Mouse (Mus musculus) CH12.LX (cell line): ENCODE data around the gene Pik3r2. TPM values are rescaled to one million over a fixed set of nuclear protein-coding genes. Genes with fewer than 3 reads are reported as not detected.

Experiments
- DNase-seq: peaks from one replicate; pipeline ENCODE4 v3.0.0-alpha.2; 2013; ENCODE audit errors: extremely low read depth
- H3K27ac ChIP-seq: 2 replicates; pipeline ENCODE4 v1.5.1; 2012; ENCODE audit warnings: low read depth, mild to moderate bottlenecking, control low read depth, moderate library complexity; ENCODE audit not compliant: insufficient read depth
- H3K27me3 ChIP-seq: replicated peaks from 2 replicates; pipeline ENCODE3; 2012; ENCODE audit warnings: inconsistent platforms
- H3K36me3 ChIP-seq, 2 experiments: replicated peaks in 1 of 2; 2 replicates each; pipeline versions ENCODE3 to v1.6.1; 2012; ENCODE audit warnings: inconsistent platforms in 1 of 2, low read length in 1 of 2, mild to moderate bottlenecking in 1 of 2, mixed read lengths in 1 of 2, moderate library complexity in 1 of 2; ENCODE audit not compliant: control insufficient read depth in 1 of 2, insufficient read depth in 1 of 2
- H3K4me1 ChIP-seq, 2 experiments: 2 replicates each; pipeline ENCODE4 v1.6.1; 2012; ENCODE audit warnings: inconsistent platforms in 1 of 2, moderate library complexity in 1 of 2; ENCODE audit not compliant: insufficient read depth in 2 of 2, control insufficient read depth in 1 of 2
- H3K4me2 ChIP-seq: 2 replicates; pipeline ENCODE4 v1.6.1; 2012; ENCODE audit warnings: low read depth, mild to moderate bottlenecking, control low read depth; ENCODE audit not compliant: poor library complexity, insufficient read depth, severe bottlenecking
- H3K4me3 ChIP-seq, 3 experiments: fragments of 150-350 bp in 1 of 3; sonication (generic) in 1 of 3; replicated peaks in 1 of 3; 2 replicates each; pipeline versions ENCODE3 to v1.5.1; 2011 to 2012; ENCODE audit warnings: low read depth in 2 of 3, low read length in 2 of 3, mild to moderate bottlenecking in 2 of 3, moderate library complexity in 2 of 3, control low read depth in 1 of 3, improper control_type of control experiment in 1 of 3, inconsistent platforms in 1 of 3, mixed read lengths in 1 of 3; ENCODE audit not compliant: poor library complexity in 1 of 3
- H3K79me2 ChIP-seq: replicated peaks from 2 replicates; pipeline ENCODE4 v1.6.1; 2012; ENCODE audit warnings: mild to moderate bottlenecking, moderate library complexity; ENCODE audit not compliant: control insufficient read depth, poor library complexity, insufficient read depth, severe bottlenecking; ENCODE audit errors: extremely low read depth
- H3K9ac ChIP-seq: 2 replicates; pipeline ENCODE4 v1.6.1; 2012; ENCODE audit warnings: low read depth, mild to moderate bottlenecking, control low read depth, moderate library complexity; ENCODE audit not compliant: insufficient read depth
- H3K9me3 ChIP-seq: replicated peaks from 2 replicates; pipeline ENCODE3; 2012; ENCODE audit warnings: low read length, inconsistent platforms, mixed read lengths
- BHLHE40 ChIP-seq: IDR thresholded peaks from 2 replicates; pipeline ENCODE4 v1.6.1; 2011; ENCODE audit warnings: mild to moderate bottlenecking, low read depth, low read length, improper control_type of control experiment
- CHD1 ChIP-seq: IDR thresholded peaks from 2 replicates; pipeline ENCODE4 v1.6.1; 2012; ENCODE audit warnings: low read depth, low read length, improper control_type of control experiment, inconsistent platforms
- CHD2 ChIP-seq: IDR thresholded peaks from 2 replicates; pipeline ENCODE4 v1.6.1; 2011; ENCODE audit warnings: low read length, improper control_type of control experiment
- CTCF ChIP-seq, 2 experiments: IDR thresholded peaks in 1 of 2; conservative IDR thresholded peaks in 1 of 2; 2 replicates each; pipeline ENCODE4 v1.5.1; 2011 to 2012; ENCODE audit warnings: low read depth in 2 of 2, low read length in 2 of 2, improper control_type of control experiment in 1 of 2, inconsistent platforms in 1 of 2, mild to moderate bottlenecking in 1 of 2, moderate library complexity in 1 of 2
- E2F4 ChIP-seq: IDR thresholded peaks from 2 replicates; pipeline ENCODE4 v1.6.1; 2011; ENCODE audit warnings: low read depth, low read length, improper control_type of control experiment; ENCODE audit not compliant: insufficient replicate concordance
- ELF1 ChIP-seq: IDR thresholded peaks from 2 replicates; pipeline ENCODE4 v1.6.1; 2014; ENCODE audit warnings: low read depth, mild to moderate bottlenecking, inconsistent platforms, low read length, improper control_type of control experiment
- EP300 ChIP-seq: IDR thresholded peaks from 2 replicates; pipeline ENCODE4 v1.6.1; 2011; ENCODE audit warnings: low read length, improper control_type of control experiment
- ETS1 ChIP-seq: conservative IDR thresholded peaks from 2 replicates; pipeline ENCODE4 v1.6.1; 2012; ENCODE audit warnings: low read depth, mild to moderate bottlenecking, inconsistent platforms, low read length, improper control_type of control experiment, moderate library complexity
- GABPA ChIP-seq: IDR thresholded peaks from 2 replicates; pipeline ENCODE4 v1.6.1; 2012; ENCODE audit warnings: low read depth, low read length, improper control_type of control experiment, inconsistent platforms; ENCODE audit not compliant: insufficient replicate concordance
- HCFC1 ChIP-seq: IDR thresholded peaks from 2 replicates; pipeline ENCODE4 v1.6.1; 2012; ENCODE audit warnings: low read depth, mild to moderate bottlenecking, inconsistent platforms, low read length, improper control_type of control experiment
- IRF4 ChIP-seq: IDR thresholded peaks from 2 replicates; pipeline ENCODE4 v1.6.1; 2014; ENCODE audit warnings: low read depth, mild to moderate bottlenecking, inconsistent platforms, low read length, improper control_type of control experiment
- JUN ChIP-seq: IDR thresholded peaks from 2 replicates; pipeline ENCODE4 v1.6.1; 2011; ENCODE audit warnings: low read depth, mild to moderate bottlenecking, low read length, improper control_type of control experiment, moderate library complexity; ENCODE audit not compliant: insufficient read depth
- JUND ChIP-seq: conservative IDR thresholded peaks from 2 replicates; pipeline ENCODE4 v1.6.1; 2011; ENCODE audit warnings: low read depth, low read length, improper control_type of control experiment
- KAT2A ChIP-seq: IDR thresholded peaks from 2 replicates; pipeline ENCODE4 v1.6.1; 2012; ENCODE audit warnings: low read length, improper control_type of control experiment, inconsistent platforms; ENCODE audit not compliant: insufficient replicate concordance
- MAFK ChIP-seq: IDR thresholded peaks from 2 replicates; pipeline ENCODE4 v1.6.1; 2011; ENCODE audit warnings: low read length, improper control_type of control experiment; ENCODE audit not compliant: insufficient replicate concordance
- MAX ChIP-seq: IDR thresholded peaks from 2 replicates; pipeline ENCODE4 v1.6.1; 2011; ENCODE audit warnings: low read length, improper control_type of control experiment
- MAZ ChIP-seq: IDR thresholded peaks from 2 replicates; pipeline ENCODE4 v1.6.1; 2012; ENCODE audit warnings: low read depth, mild to moderate bottlenecking, inconsistent platforms, low read length, improper control_type of control experiment, moderate library complexity
- MEF2A ChIP-seq: IDR thresholded peaks from 2 replicates; pipeline ENCODE4 v1.6.1; 2014; ENCODE audit warnings: low read depth, mild to moderate bottlenecking, inconsistent platforms, low read length, improper control_type of control experiment, borderline replicate concordance
- MXI1 ChIP-seq: IDR thresholded peaks from 2 replicates; pipeline ENCODE4 v1.6.1; 2011; ENCODE audit warnings: mild to moderate bottlenecking, low read depth, low read length, improper control_type of control experiment
- MYC ChIP-seq: IDR thresholded peaks from 2 replicates; pipeline ENCODE4 v1.6.1; 2011; ENCODE audit warnings: low read depth, mild to moderate bottlenecking, improper control_type of control experiment, low read length
- NRF1 ChIP-seq: IDR thresholded peaks from 2 replicates; pipeline ENCODE4 v1.6.1; 2014; ENCODE audit warnings: low read depth, mild to moderate bottlenecking, inconsistent platforms, low read length, improper control_type of control experiment, moderate library complexity
- PAX5 ChIP-seq: IDR thresholded peaks from 2 replicates; pipeline ENCODE4 v1.6.1; 2012; ENCODE audit warnings: low read length, inconsistent platforms, mixed read lengths
- POLR2A ChIP-seq: IDR thresholded peaks from 2 replicates; pipeline ENCODE4 v1.6.1; 2011; ENCODE audit warnings: low read depth, mild to moderate bottlenecking, improper control_type of control experiment, low read length
- RAD21 ChIP-seq: IDR thresholded peaks from 2 replicates; pipeline ENCODE4 v1.6.1; 2011; ENCODE audit warnings: low read depth, mild to moderate bottlenecking, low read length, improper control_type of control experiment, moderate library complexity
- RCOR1 ChIP-seq: conservative IDR thresholded peaks from 2 replicates; pipeline ENCODE4 v1.6.1; 2012; ENCODE audit warnings: low read depth, mild to moderate bottlenecking, inconsistent platforms, low read length, improper control_type of control experiment
- SIN3A ChIP-seq: IDR thresholded peaks from 2 replicates; pipeline ENCODE4 v1.6.1; 2012; ENCODE audit warnings: low read length, improper control_type of control experiment, inconsistent platforms
- SMC3 ChIP-seq: IDR thresholded peaks from 2 replicates; pipeline ENCODE4 v1.6.1; 2011; ENCODE audit warnings: low read depth, low read length, improper control_type of control experiment
- TBP ChIP-seq: conservative IDR thresholded peaks from 2 replicates; pipeline ENCODE4 v1.6.1; 2011; ENCODE audit warnings: low read depth, low read length, improper control_type of control experiment
- TCF12 ChIP-seq: IDR thresholded peaks from 2 replicates; pipeline ENCODE4 v1.6.1; 2014; ENCODE audit warnings: low read depth, mild to moderate bottlenecking, inconsistent platforms, low read length, improper control_type of control experiment
- UBTF ChIP-seq: IDR thresholded peaks from 2 replicates; pipeline ENCODE4 v1.6.1; 2012; ENCODE audit warnings: low read depth, mild to moderate bottlenecking, inconsistent platforms, low read length, improper control_type of control experiment, moderate library complexity
- USF1 ChIP-seq: IDR thresholded peaks from 2 replicates; pipeline ENCODE4 v1.6.1; 2014; ENCODE audit warnings: low read depth, mild to moderate bottlenecking, inconsistent platforms, low read length, improper control_type of control experiment
- USF2 ChIP-seq: conservative IDR thresholded peaks from 2 replicates; pipeline ENCODE4 v1.6.1; 2011; ENCODE audit warnings: low read depth, low read length, improper control_type of control experiment
- ZKSCAN1 ChIP-seq: IDR thresholded peaks from 2 replicates; pipeline ENCODE4 v1.6.1; 2012; ENCODE audit warnings: low read depth, inconsistent platforms, low read length, improper control_type of control experiment, borderline replicate concordance
- ZMIZ1 ChIP-seq: IDR thresholded peaks from 2 replicates; pipeline ENCODE4 v1.6.1; 2012; ENCODE audit warnings: low read depth, mild to moderate bottlenecking, inconsistent platforms, low read length, improper control_type of control experiment
- ZNF384 ChIP-seq: IDR thresholded peaks from 2 replicates; pipeline ENCODE4 v1.6.1; 2012; ENCODE audit warnings: low read depth, low read length, improper control_type of control experiment, inconsistent platforms
- dilution Hi-C: fragments of 300-500 bp; cut with MboI; formaldehyde crosslinking; loops from 2 replicates; pipeline ENCODE4 v1.14.3; 2020; ENCODE audit warnings: low sequenced_read_pairs; ENCODE audit not compliant: extremely low pct_unique_long_range_greater_than_20kb, extremely low pct_ligation_motif_present
- in situ Hi-C: fragments of 300-500 bp; cut with MboI; formaldehyde crosslinking; loops from 3 replicates; pipeline ENCODE4 v1.14.3; 2019; ENCODE audit warnings: low sequenced_read_pairs, low pct_ligation_motif_present, low pct_unique_long_range_greater_than_20kb, mixed read lengths
- polyA plus RNA-seq: library from polyadenylated mRNA; unstranded; fragments of >175 nt; gene quantifications from 2 replicates; pipeline ENCODE4 v1.2.1, GENCODE M21; 2012; ENCODE audit warnings: low read depth; ENCODE audit not compliant: insufficient read length
- total RNA-seq, 2 experiments: library from RNA; depleted of rRNA; stranded (reverse); fragments of 300-350 nt in 1 of 2; fragments of >200 nt in 1 of 2; gene quantifications; 2 replicates each; pipeline ENCODE4 v1.2.3; 2012 to 2014

The Pik3r2 gene
- total and polyA plus RNA-seq, 3 experiments, result 13.8 to 45.9 (median 25.8) TPM

- dilution Hi-C loops, result no loop called here
- peak within 1 kb of the TSS; percentile 46 for H3K9ac ChIP-seq
Measured at GRCm38 (mm10) chr8:70808239-70808638, 31.7 kb upstream of the Pik3r2 start, which contains the start of gene Il12rb1. TSS of gene Il12rb1 (plus strand) at chr8:70808449.

GRCm38 (mm10) chr8:70807304-70807703, 30.8 kb upstream of the Pik3r2 start:
- no peak overlapping the region for H3K9ac ChIP-seq
- H3K79me2 ChIP-seq, result peaks cover 7% of the 10 kb centered on the region; the same call in 1 of the 2 replicates
- DNase-seq, result no peak
- peaks cover 10 to 20% of the 10 kb centered on the region in 2 experiments for H3K36me3 ChIP-seq
- no peak for TF ChIP-seq IRF4
- no peak for TF ChIP-seq UBTF
- no peak for TF ChIP-seq ZNF384
- TF ChIP-seq GABPA, result no peak
- peaks cover 1% of the 10 kb centered on the region for H3K27me3 ChIP-seq
- H3K27ac ChIP-seq, result peak overlapping the region; percentile 87
- dilution Hi-C loops, result no loop called here
- no peak overlapping the region for H3K4me2 ChIP-seq
- H3K9me3 ChIP-seq, result no peaks in the 10 kb centered on the region
- peaks cover 30 to 75% of the 10 kb centered on the region in 2 experiments for H3K4me1 ChIP-seq
- H3K4me3 ChIP-seq, result peak overlapping the region in 1 of 3 experiments; percentile 19
- in situ Hi-C loops, result no loop called here

More at GRCm38 (mm10) chr8:70808239-70808638, 31.7 kb upstream of the Pik3r2 start, which contains the start of gene Il12rb1:
- Histone ChIP-seq H3K27me3 (no peaks in the 10 kb centered on the region), H3K4me1 (peaks cover 30 to 70% of the 10 kb centered on the region in 2 experiments), H3K79me2 (peaks cover 7% of the 10 kb centered on the region; the same call in 1 of the 2 replicates), H3K4me2 (peak within 1 kb of the TSS; percentile 79), H3K4me3 (peak within 1 kb of the TSS; percentile 62 to 65 (median 63)), H3K36me3 (peaks cover 19 to 29% of the 10 kb centered on the region in 2 experiments), H3K27ac (peak within 1 kb of the TSS; percentile 87), H3K9me3 (no peaks in the 10 kb centered on the region)
- TF ChIP-seq MYC (peak; percentile 37; the same call in 1 of the 2 replicates), SIN3A (peak; percentile 57; the same call in 1 of the 2 replicates), IRF4 (peak; percentile 97), MXI1 (no peak), ELF1 (peak; percentile 44; the same call in 1 of the 2 replicates), BHLHE40 (peak; percentile 54), SMC3 (no peak), MAFK (0 out of 2 replicates have a peak, but pooled peaks have one; percentile 16), PAX5 (no peak), ZKSCAN1 (no peak), ETS1 (peak; percentile 80), JUN (no peak), TBP (0 out of 2 replicates have a peak, but pooled peaks have one; percentile 14), HCFC1 (no peak), ZMIZ1 (no peak), E2F4 (no peak), KAT2A (no peak), RAD21 (no peak), USF2 (no peak), MAZ (peak; percentile 91), CTCF (conservative IDR thresholded peaks at IDR 0.05 in 1 of 2, IDR thresholded peaks at IDR 0.05 in 1 of 2; ENCODE audit: low read depth in 2 of 2, low read length in 2 of 2) (no peak), EP300 (peak; percentile 68), MEF2A (peak; percentile 47; the same call in 1 of the 2 replicates), UBTF (no peak), CHD1 (no peak), JUND (peak; percentile 56), TCF12 (peak; percentile 54; the same call in 1 of the 2 replicates), USF1 (no peak), POLR2A (peak; percentile 57), NRF1 (no peak), MAX (no peak), CHD2 (no peak; the same call in 1 of the 2 replicates), RCOR1 (no peak)
- DNase-seq, result peak; percentile 50
- in situ Hi-C loops, result no loop called here
